Mouse (Mus musculus) heart, postnatal 0 days (tissue): ENCODE measurements at regions not wholly inside any gene's neighbourhood (a gene's known extent, or its start where the extent isn't known, plus 50 kb on each side); places are given as distances from the start of the nearest gene placed in this dataset.

Experiments
- ATAC-seq: fragments of 200-750 bp; cut with Nextera tagmentation; 2 replicates; pipeline ENCODE4 v1.8.0; 2017; ENCODE audit warnings: low read depth, moderate number of reproducible peaks, moderate library complexity; ENCODE audit not compliant: insufficient read depth
- DNase-seq: peaks from one replicate; pipeline ENCODE4 v3.0.0-alpha.2; 2016; ENCODE audit warnings: low spot score
- H3K27ac ChIP-seq: fragments of 300-500 bp; sonication (generic); 2 replicates; pipeline ENCODE4 v1.5.1; 2014; ENCODE audit warnings: low read depth, mild to moderate bottlenecking
- H3K27me3 ChIP-seq: fragments of 300-500 bp; sonication (generic); 2 replicates; pipeline ENCODE4 v1.6.1; 2014; ENCODE audit warnings: low read length, mixed read lengths; ENCODE audit not compliant: control insufficient read depth, insufficient read depth
- H3K36me3 ChIP-seq: fragments of 300-500 bp; sonication (generic); replicated peaks from 2 replicates; pipeline ENCODE4 v1.6.1; 2014; ENCODE audit warnings: low read length, mixed read lengths; ENCODE audit not compliant: control insufficient read depth, insufficient read depth
- H3K4me1 ChIP-seq: fragments of 300-500 bp; sonication (generic); 2 replicates; pipeline ENCODE4 v1.6.1; 2014; ENCODE audit warnings: antibody characterized with exemption; ENCODE audit not compliant: control insufficient read depth, insufficient read depth
- H3K4me2 ChIP-seq: fragments of 300-500 bp; sonication (generic); 2 replicates; pipeline ENCODE4 v1.6.1; 2014; ENCODE audit warnings: low read depth, mild to moderate bottlenecking, low read length, moderate library complexity
- H3K4me3 ChIP-seq: fragments of 300-500 bp; sonication (generic); 2 replicates; pipeline ENCODE4 v1.5.1; 2014; ENCODE audit warnings: low read depth, low read length
- H3K9ac ChIP-seq: fragments of 300-500 bp; sonication (generic); replicated peaks from 2 replicates; pipeline ENCODE4 v1.6.1; 2014; ENCODE audit warnings: low read depth, low read length, mixed read lengths
- H3K9me3 ChIP-seq: fragments of 300-500 bp; sonication (generic); replicated peaks from 2 replicates; pipeline ENCODE4 v1.6.1; 2016; ENCODE audit warnings: low read length; ENCODE audit not compliant: control insufficient read depth
- CTCF ChIP-seq: IDR thresholded peaks from 2 replicates; pipeline ENCODE4 v1.5.1; 2016; ENCODE audit warnings: antibody characterized with exemption, control low read depth, low read depth
- EP300 ChIP-seq: IDR thresholded peaks from 2 replicates; pipeline ENCODE4 v1.6.1; 2016; ENCODE audit warnings: antibody characterized with exemption, low read depth
- WGBS: fragments of 180-500 bp; shearing (Covaris S2); extraction: QIAGEN DNeasy Blood & Tissue Kit; methylation state at CpG from one replicate; pipeline ENCODE4 v1.1.7; 2014; 5-methylcytosine and 5-hydroxymethylcytosine counted together

- ATAC-seq: peak; percentile 91
- peak; percentile 39 for TF ChIP-seq CTCF
- no peak for TF ChIP-seq EP300
- Histone ChIP-seq H3K27me3 (no peaks in the 10 kb centered on the region), H3K4me3 (no peak overlapping the region), H3K27ac (peak overlapping the region; percentile 96), H3K9ac (no peak overlapping the region), H3K9me3 (peaks cover 5% of the 10 kb centered on the region; the same call in 1 of the 2 replicates), H3K4me2 (peak overlapping the region; percentile 45), H3K36me3 (no peaks in the 10 kb centered on the region), H3K4me1 (peaks cover 20% of the 10 kb centered on the region)
- 20% methylated on average over 5 of the region's 5 CpGs for WGBS
- DNase-seq: peak; percentile 88
Measured at GRCm38 (mm10) chr12:27182397-27183375, 159.7 kb downstream of the Sox11 start.

DNA sequence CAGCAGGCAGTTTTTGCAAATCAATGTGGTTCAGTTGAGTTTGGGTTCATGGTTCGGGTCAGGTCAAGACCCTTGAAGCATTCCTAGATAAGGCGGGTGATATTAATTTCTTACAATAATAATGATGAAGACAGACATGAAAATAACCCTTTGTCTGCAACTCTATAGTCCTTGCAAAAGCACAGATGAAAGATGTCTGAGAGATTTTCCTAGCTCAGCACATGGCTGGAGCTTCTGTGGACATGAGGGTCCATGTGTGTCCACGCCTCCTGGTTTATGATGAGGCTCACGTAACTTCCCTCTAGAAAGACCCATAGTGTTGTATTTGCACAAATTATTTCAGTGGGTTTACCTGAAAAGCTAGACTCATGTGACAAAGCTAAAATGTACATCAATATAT lies 168.8 kb downstream of the Sox11 start:
- Histone ChIP-seq H3K4me3 (no peak overlapping the region), H3K27me3 (no peaks in the 10 kb centered on the region), H3K9ac (no peak overlapping the region), H3K27ac (no peak overlapping the region), H3K9me3 (peaks cover 6% of the 10 kb centered on the region; the same call in 1 of the 2 replicates), H3K4me2 (no peak overlapping the region), H3K36me3 (no peaks in the 10 kb centered on the region), H3K4me1 (no peaks in the 10 kb centered on the region)
- ATAC-seq: no peak
- 83% methylated on average over 4 of the region's 4 CpGs for WGBS
- no peak for DNase-seq
- TF ChIP-seq CTCF: no peak
- no peak for TF ChIP-seq EP300

- no peaks in the 10 kb centered on the region for H3K4me1 ChIP-seq
- 82% methylated on average over 4 of the region's 4 CpGs for WGBS
- no peak overlapping the region for H3K4me2 ChIP-seq
- no peak overlapping the region for H3K9ac ChIP-seq
- no peaks in the 10 kb centered on the region for H3K27me3 ChIP-seq
- ATAC-seq: no peak
- H3K36me3 ChIP-seq: no peaks in the 10 kb centered on the region
- DNase-seq: no peak
- H3K4me3 ChIP-seq: no peak overlapping the region
- TF ChIP-seq EP300 (no peak), CTCF (no peak)
- H3K9me3 ChIP-seq: peaks cover 6% of the 10 kb centered on the region; the same call in 1 of the 2 replicates
- no peak overlapping the region for H3K27ac ChIP-seq
Measured at GRCm38 (mm10) chr12:27173151-27173550, 169.2 kb downstream of the Sox11 start.

DNA sequence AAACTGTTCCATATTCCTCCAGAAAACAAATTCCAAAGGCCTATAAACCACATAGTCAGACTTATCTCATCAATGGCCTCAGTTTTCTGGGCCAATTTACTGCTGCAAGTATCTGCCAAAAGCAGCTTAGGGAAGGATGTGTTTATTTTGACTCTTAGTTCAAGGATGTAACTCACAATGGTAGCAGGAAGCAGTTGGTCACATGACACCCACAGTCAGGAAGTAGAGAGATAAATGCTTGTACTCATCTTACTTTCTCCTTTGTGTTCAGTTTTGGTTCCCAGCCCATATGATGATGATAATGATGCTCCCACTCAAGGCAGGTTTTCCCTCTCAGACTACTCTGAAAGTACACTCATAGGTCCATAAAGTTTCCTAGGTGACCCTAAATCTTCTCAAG lies 170.8 kb downstream of the Sox11 start:
- Histone ChIP-seq H3K4me3 (no peak overlapping the region), H3K4me2 (no peak overlapping the region), H3K9me3 (no peaks in the 10 kb centered on the region), H3K27ac (no peak overlapping the region), H3K27me3 (no peaks in the 10 kb centered on the region), H3K36me3 (no peaks in the 10 kb centered on the region), H3K9ac (no peak overlapping the region), H3K4me1 (no peaks in the 10 kb centered on the region)
- no peak for ATAC-seq
- peak; percentile 51 for DNase-seq
- no peak for TF ChIP-seq CTCF
- TF ChIP-seq EP300: no peak

- no peaks in the 10 kb centered on the region for H3K4me1 ChIP-seq
- H3K4me3 ChIP-seq: no peak overlapping the region
- DNase-seq (no peak), ATAC-seq (no peak)
- 83% methylated on average over 4 of the region's 4 CpGs for WGBS
- H3K36me3 ChIP-seq: no peaks in the 10 kb centered on the region
- TF ChIP-seq CTCF (no peak), EP300 (no peak)
- H3K4me2 ChIP-seq: no peak overlapping the region
- no peaks in the 10 kb centered on the region for H3K9me3 ChIP-seq
- H3K9ac ChIP-seq: no peak overlapping the region
- no peaks in the 10 kb centered on the region for H3K27me3 ChIP-seq
- no peak overlapping the region for H3K27ac ChIP-seq
Measured at GRCm38 (mm10) chr12:27164920-27165504, 177.4 kb downstream of the Sox11 start.
